In the genomic region with DNA sequence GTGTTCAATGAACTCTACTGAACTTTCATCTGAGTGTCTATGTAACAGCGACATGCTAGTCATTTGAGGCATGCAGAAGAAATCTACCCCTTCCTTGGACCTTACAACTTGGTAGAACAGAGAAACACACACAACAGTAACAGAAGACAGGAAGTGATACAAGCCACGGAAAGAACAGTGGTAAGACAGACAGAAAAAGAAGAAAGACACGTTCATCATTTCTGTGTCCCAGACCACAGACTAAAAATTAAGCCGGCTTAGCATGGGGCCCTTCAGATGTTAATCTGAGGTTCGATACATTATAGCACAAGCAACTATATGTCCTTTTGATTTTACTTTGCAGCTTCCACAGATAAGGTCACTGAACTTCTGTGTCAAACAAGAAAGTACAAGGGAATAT, we compare ENCODE assay signal across 7 mouse cellular contexts. TPM values are rescaled to one million over a fixed set of nuclear protein-coding genes. Genes with fewer than 3 reads are reported as not detected.
DNase-seq lines count a peak whose midpoint lies in the region; ATAC-seq lines count a peak whose summit lies in the region.

No protein-coding gene starts in this region.

- no peaks in the 10 kb centered on the region for H3K27me3 ChIP-seq in lung, embryonic 16.5 days (ENCODE audit: control insufficient read depth, insufficient read depth, low read depth, low read length)
- no peaks in the 10 kb centered on the region for H3K27me3 ChIP-seq in embryonic facial prominence, embryonic 14.5 days (replicated peaks; ENCODE audit: control insufficient read depth, insufficient read depth, low read length)
- no peaks in the 10 kb centered on the region for H3K27me3 ChIP-seq in limb, embryonic 12.5 days
- no peaks in the 10 kb centered on the region for H3K27me3 ChIP-seq in stomach, embryonic 14.5 days (ENCODE audit: control insufficient read depth, insufficient read depth, low read length)

- no peak for ATAC-seq in lung, embryonic 16.5 days (ENCODE audit: low read depth)
- no peak for ATAC-seq in embryonic facial prominence, embryonic 14.5 days (ENCODE audit: low read depth)
- no peak for ATAC-seq in limb, embryonic 12.5 days (ENCODE audit: insufficient number of reproducible peaks, insufficient read depth, low FRiP score, low TSS enrichment, low read depth)
- no peak for ATAC-seq in stomach, embryonic 14.5 days (ENCODE audit: insufficient number of reproducible peaks, insufficient read depth, low FRiP score, low read depth)

- H3K9me3 ChIP-seq in lung, embryonic 16.5 days (ENCODE audit: control insufficient read depth, low read length), result no peaks in the 10 kb centered on the region
- H3K9me3 ChIP-seq in embryonic facial prominence, embryonic 14.5 days (ENCODE audit: control insufficient read depth, low read length), result no peaks in the 10 kb centered on the region
- H3K9me3 ChIP-seq in limb, embryonic 12.5 days, result no peaks in the 10 kb centered on the region
- H3K9me3 ChIP-seq in stomach, embryonic 14.5 days (ENCODE audit: control insufficient read depth, low read depth, low read length), result no peaks in the 10 kb centered on the region

- H3K9ac ChIP-seq in lung, embryonic 16.5 days (ENCODE audit: low read length), result no peak overlapping the region
- H3K9ac ChIP-seq in embryonic facial prominence, embryonic 14.5 days (ENCODE audit: low read depth, low read length), result peak overlapping the region; percentile 95; the same call in 1 of the 2 replicates
- no peak overlapping the region for H3K9ac ChIP-seq in limb, embryonic 12.5 days (replicated peaks)
- H3K9ac ChIP-seq in stomach, embryonic 14.5 days (replicated peaks; ENCODE audit: low read depth, low read length), result no peak overlapping the region

- 56% methylated on average over 5 of the region's 5 CpGs for WGBS in lung, embryonic 16.5 days
- 60% methylated on average over 5 of the region's 5 CpGs for WGBS in embryonic facial prominence, embryonic 14.5 days
- WGBS in limb, embryonic 12.5 days, result 85% methylated on average over 5 of the region's 5 CpGs
- WGBS in stomach, embryonic 14.5 days, result 62% methylated on average over 5 of the region's 5 CpGs

- peaks cover 14% of the 10 kb centered on the region for H3K4me1 ChIP-seq in lung, embryonic 16.5 days (replicated peaks; ENCODE audit: control insufficient read depth, insufficient read depth, low read length)
- peaks cover 17% of the 10 kb centered on the region for H3K4me1 ChIP-seq in embryonic facial prominence, embryonic 14.5 days (ENCODE audit: control insufficient read depth, insufficient read depth, low read length)
- peaks cover 23% of the 10 kb centered on the region for H3K4me1 ChIP-seq in limb, embryonic 12.5 days (replicated peaks)
- H3K4me1 ChIP-seq in stomach, embryonic 14.5 days (ENCODE audit: control insufficient read depth, insufficient read depth, low read length), result peaks cover 19% of the 10 kb centered on the region

- no peak for DNase-seq in lung, postnatal 10 days
- DNase-seq in embryonic facial prominence, embryonic 14.5 days (ENCODE audit: low spot score), result no peak
- DNase-seq in right cerebral cortex, postnatal 36 days (ENCODE audit: low spot score in 2 of 2), result no peak
- DNase-seq in urinary bladder, postnatal 10 days (ENCODE audit: low spot score), result no peak

- H3K36me3 ChIP-seq in lung, embryonic 16.5 days (ENCODE audit: control insufficient read depth, insufficient read depth, low read length), result no peaks in the 10 kb centered on the region; the same call in 1 of the 2 replicates
- no peaks in the 10 kb centered on the region for H3K36me3 ChIP-seq in embryonic facial prominence, embryonic 14.5 days (ENCODE audit: control insufficient read depth, insufficient read depth, low read length)
- no peaks in the 10 kb centered on the region for H3K36me3 ChIP-seq in limb, embryonic 12.5 days
- no peaks in the 10 kb centered on the region for H3K36me3 ChIP-seq in stomach, embryonic 14.5 days (ENCODE audit: control insufficient read depth, insufficient read depth, low read length)

- H3K4me3 ChIP-seq in lung, embryonic 16.5 days (ENCODE audit: low read length), result peak overlapping the region; percentile 23; the same call in 1 of the 2 replicates
- H3K4me3 ChIP-seq in embryonic facial prominence, embryonic 14.5 days (ENCODE audit: low read depth, low read length), result peak overlapping the region; percentile 73
- H3K4me3 ChIP-seq in limb, embryonic 12.5 days (replicated peaks), result no peak overlapping the region
- H3K4me3 ChIP-seq in stomach, embryonic 14.5 days (ENCODE audit: low read depth, low read length), result peak overlapping the region; percentile 86; the same call in 1 of the 2 replicates

- H3K27ac ChIP-seq in lung, embryonic 16.5 days (ENCODE audit: low read length), result no peak overlapping the region
- no peak overlapping the region for H3K27ac ChIP-seq in embryonic facial prominence, embryonic 14.5 days (replicated peaks; ENCODE audit: low read depth, low read length)
- no peak overlapping the region for H3K27ac ChIP-seq in limb, embryonic 12.5 days
- H3K27ac ChIP-seq in stomach, embryonic 14.5 days (ENCODE audit: low read length), result no peak overlapping the region

- H3K4me2 ChIP-seq in lung, embryonic 16.5 days (ENCODE audit: low read depth, low read length), result peak overlapping the region; percentile 67
- H3K4me2 ChIP-seq in embryonic facial prominence, embryonic 14.5 days (ENCODE audit: low read depth, low read length), result peak overlapping the region; percentile 74
- peak overlapping the region; percentile 65 for H3K4me2 ChIP-seq in limb, embryonic 12.5 days
- H3K4me2 ChIP-seq in stomach, embryonic 14.5 days (replicated peaks; ENCODE audit: low read depth, low read length), result peak overlapping the region; percentile 60

RNA-seq across cellular contexts. Expression of a gene that starts 2.1 kb away (rescaled TPM):
- polyA plus RNA-seq in lung, embryonic 16.5 days (2015; fragmentation: Nextera tagmentation; extraction: Ambion mirVana), result 215 and 222 TPM in 2 replicates
- polyA plus RNA-seq in embryonic facial prominence, embryonic 14.5 days (2014; fragmentation: Nextera tagmentation; extraction: Ambion mirVana), result 202 and 204 TPM in 2 replicates
- polyA plus RNA-seq in limb, embryonic 12.5 days (2016; fragmentation: Nextera tagmentation; extraction: Ambion mirVana), result 146 and 154 TPM in 2 replicates
- polyA plus RNA-seq in stomach, embryonic 14.5 days (2014; fragmentation: Nextera tagmentation; extraction: Ambion mirVana), result 178 and 194 TPM in 2 replicates

RNA-seq across cellular contexts. Expression of a gene that starts 51.2 kb away (rescaled TPM):
- 58.8 and 64.8 TPM in 2 replicates for polyA plus RNA-seq in lung, embryonic 16.5 days (2015; fragmentation: Nextera tagmentation; extraction: Ambion mirVana)
- polyA plus RNA-seq in embryonic facial prominence, embryonic 14.5 days (2014; fragmentation: Nextera tagmentation; extraction: Ambion mirVana), result 50.6 and 59.6 TPM in 2 replicates
- polyA plus RNA-seq in limb, embryonic 12.5 days (2016; fragmentation: Nextera tagmentation; extraction: Ambion mirVana), result 94.9 and 97.7 TPM in 2 replicates
- 61.7 and 62.6 TPM in 2 replicates for polyA plus RNA-seq in stomach, embryonic 14.5 days (2014; fragmentation: Nextera tagmentation; extraction: Ambion mirVana)
